Mouse (Mus musculus): Measurements from ENCODE around the gene Cisd3. TPM values are rescaled to one million over a fixed set of nuclear protein-coding genes. Genes with fewer than 3 reads are reported as not detected.
"Not testable (repeated sequence)": the region's sequence is repeated elsewhere in the genome, so short reads cannot be mapped to it uniquely, and the experiment has no call there.

Cisd3 gene
- polyA plus RNA-seq, 1 experiment = 59.9 TPM

- peak overlapping the region; percentile 57; the same call in 1 of the 2 replicates for H3K4me3 ChIP-seq (ENCODE audit: insufficient read depth, low read length)
- H3K4me1 ChIP-seq (ENCODE audit: control insufficient read depth, insufficient read depth, low read length) = peaks cover 6% of the 10 kb centered on the region; the same call in 1 of the 2 replicates
- no peak for TF ChIP-seq POLR2A (IDR thresholded peaks at IDR 0.05; ENCODE audit: extremely low read depth, insufficient read depth, low read length)
- TF ChIP-seq CTCF (IDR thresholded peaks at IDR 0.05; ENCODE audit: extremely low read depth, insufficient read depth, low read length) = no peak
- no peak overlapping the region for H3K27ac ChIP-seq (ENCODE audit: insufficient read depth, low read length)
These were observed 16.2 kb downstream of the Cisd3 start for GRCm38 (mm10) chr11:97701581-97702392.

GRCm38 (mm10) chr11:97702393-97702745, 16.7 kb downstream of the Cisd3 start:
- Histone ChIP-seq H3K27ac (ENCODE audit: insufficient read depth, low read length) (no peak overlapping the region), H3K4me3 (ENCODE audit: insufficient read depth, low read length) (peak overlapping the region; percentile 57), H3K4me1 (ENCODE audit: control insufficient read depth, insufficient read depth, low read length) (peaks cover 6% of the 10 kb centered on the region; the same call in 1 of the 2 replicates)
- no peak for TF ChIP-seq CTCF (IDR thresholded peaks at IDR 0.05; ENCODE audit: extremely low read depth, insufficient read depth, low read length)
- TF ChIP-seq POLR2A (IDR thresholded peaks at IDR 0.05; ENCODE audit: extremely low read depth, insufficient read depth, low read length) = peak; percentile 61; the same call in 1 of the 2 replicates

- TF ChIP-seq CTCF (IDR thresholded peaks at IDR 0.05; ENCODE audit: extremely low read depth, insufficient read depth, low read length) = no peak
- TF ChIP-seq POLR2A (IDR thresholded peaks at IDR 0.05; ENCODE audit: extremely low read depth, insufficient read depth, low read length) = peak; percentile 90
- H3K4me1 ChIP-seq (ENCODE audit: control insufficient read depth, insufficient read depth, low read length) = peaks cover 4% of the 10 kb centered on the region; the same call in 1 of the 2 replicates
- H3K4me3 ChIP-seq (ENCODE audit: insufficient read depth, low read length) = peak within 1 kb of the TSS; percentile 57
- H3K27ac ChIP-seq (ENCODE audit: insufficient read depth, low read length) = no peak within 1 kb of the TSS
These were observed 17.6 kb downstream of the Cisd3 start, which contains the start of gene Psmb3 for GRCm38 (mm10) chr11:97703039-97703826. Psmb3 (plus strand) TSS chr11:97703399.

GRCm38 (mm10) chr11:97710067-97710466, 24.4 kb downstream of the Cisd3 start:
- not testable (repeated sequence) for H3K27ac ChIP-seq (ENCODE audit: insufficient read depth, low read length); H3K4me1 ChIP-seq (ENCODE audit: control insufficient read depth, insufficient read depth, low read length); H3K4me3 ChIP-seq (ENCODE audit: insufficient read depth, low read length)

GRCm38 (mm10) chr11:97711200-97711900, 25.7 kb downstream of the Cisd3 start:
- TF ChIP-seq POLR2A (IDR thresholded peaks at IDR 0.05; ENCODE audit: extremely low read depth, insufficient read depth, low read length) (no peak), CTCF (IDR thresholded peaks at IDR 0.05; ENCODE audit: extremely low read depth, insufficient read depth, low read length) (no peak)
- H3K4me3 ChIP-seq (ENCODE audit: insufficient read depth, low read length) = no peak overlapping the region
- H3K4me1 ChIP-seq (ENCODE audit: control insufficient read depth, insufficient read depth, low read length) = no peaks in the 10 kb centered on the region

GRCm38 (mm10) chr11:97712286-97712685, 26.7 kb downstream of the Cisd3 start:
- H3K4me1 ChIP-seq (ENCODE audit: control insufficient read depth, insufficient read depth, low read length) = no peaks in the 10 kb centered on the region
- no peak for TF ChIP-seq CTCF (IDR thresholded peaks at IDR 0.05; ENCODE audit: extremely low read depth, insufficient read depth, low read length)
- no peak for TF ChIP-seq POLR2A (IDR thresholded peaks at IDR 0.05; ENCODE audit: extremely low read depth, insufficient read depth, low read length)
- H3K27ac ChIP-seq (ENCODE audit: insufficient read depth, low read length) = no peak overlapping the region
- H3K4me3 ChIP-seq (ENCODE audit: insufficient read depth, low read length) = no peak overlapping the region

More at GRCm38 (mm10) chr11:97711200-97711900, 25.7 kb downstream of the Cisd3 start:
- no peak overlapping the region for H3K27ac ChIP-seq (ENCODE audit: insufficient read depth, low read length)

- 0 out of 2 replicates have a peak, but pooled peaks have one; percentile 7 for TF ChIP-seq POLR2A (IDR thresholded peaks at IDR 0.05; ENCODE audit: extremely low read depth, insufficient read depth, low read length)
- no peak for TF ChIP-seq CTCF (IDR thresholded peaks at IDR 0.05; ENCODE audit: extremely low read depth, insufficient read depth, low read length)
- H3K4me1 ChIP-seq (ENCODE audit: control insufficient read depth, insufficient read depth, low read length) = no peaks in the 10 kb centered on the region
- H3K4me3 ChIP-seq (ENCODE audit: insufficient read depth, low read length) = no peak overlapping the region
- H3K27ac ChIP-seq (ENCODE audit: insufficient read depth, low read length) = no peak overlapping the region
These were observed 28.3 kb downstream of the Cisd3 start for GRCm38 (mm10) chr11:97713896-97714295.

GRCm38 (mm10) chr11:97714356-97714755, 28.7 kb downstream of the Cisd3 start:
- H3K4me1 ChIP-seq (ENCODE audit: control insufficient read depth, insufficient read depth, low read length) = no peaks in the 10 kb centered on the region
- TF ChIP-seq POLR2A (IDR thresholded peaks at IDR 0.05; ENCODE audit: extremely low read depth, insufficient read depth, low read length) (no peak), CTCF (IDR thresholded peaks at IDR 0.05; ENCODE audit: extremely low read depth, insufficient read depth, low read length) (no peak)

More at GRCm38 (mm10) chr11:97714356-97714755, 28.7 kb downstream of the Cisd3 start:
- no peak overlapping the region for H3K27ac ChIP-seq (ENCODE audit: insufficient read depth, low read length)
- no peak overlapping the region for H3K4me3 ChIP-seq (ENCODE audit: insufficient read depth, low read length)
